Mouse (Mus musculus) liver, adult 2 months (tissue): ENCODE results near the gene Krt16. TPM values are rescaled to one million over a fixed set of nuclear protein-coding genes. Genes with fewer than 3 reads are reported as not detected.

Experiments
- DNase-seq: peaks from one replicate; pipeline ENCODE4 v3.0.0-alpha.2; 2011; ENCODE audit warnings: low read depth, low spot score; ENCODE audit errors: extremely low read depth
- H3K27ac ChIP-seq: fragments of 200-500 bp; replicated peaks from 2 replicates; pipeline ENCODE4 v1.5.1; 2012; ENCODE audit warnings: low read depth, mild to moderate bottlenecking, control low read depth, inconsistent platforms, low read length; ENCODE audit not compliant: insufficient read depth
- H3K27me3 ChIP-seq: fragments of 200-500 bp; 2 replicates; pipeline ENCODE4 v1.6.1; 2012; ENCODE audit warnings: mild to moderate bottlenecking, moderate library complexity, low read length, inconsistent platforms; ENCODE audit not compliant: control insufficient read depth, insufficient read depth
- H3K36me3 ChIP-seq: fragments of 200-500 bp; 2 replicates; pipeline ENCODE4 v1.6.1; 2012; ENCODE audit warnings: low read length, inconsistent platforms; ENCODE audit not compliant: control insufficient read depth, insufficient read depth
- H3K4me1 ChIP-seq: fragments of 200-500 bp; 2 replicates; pipeline ENCODE4 v1.6.1; 2011; ENCODE audit warnings: low read length; ENCODE audit not compliant: control insufficient read depth, insufficient read depth
- H3K4me3 ChIP-seq: fragments of 200-500 bp; 2 replicates; pipeline ENCODE4 v1.5.1; 2011; ENCODE audit warnings: low read depth, mild to moderate bottlenecking, control low read depth, low read length, moderate library complexity; ENCODE audit not compliant: insufficient read depth
- H3K79me2 ChIP-seq: fragments of 200-500 bp; 2 replicates; pipeline ENCODE4 v1.6.1; 2012; ENCODE audit warnings: inconsistent platforms, mild to moderate bottlenecking, low read length, moderate library complexity; ENCODE audit not compliant: control insufficient read depth, insufficient read depth
- H3K9ac ChIP-seq: fragments of 200-500 bp; 2 replicates; pipeline ENCODE4 v1.6.1; 2012; ENCODE audit warnings: low read depth, mild to moderate bottlenecking, control low read depth, inconsistent platforms, low read length
- CTCF ChIP-seq: fragments of 200-500 bp; IDR thresholded peaks from 2 replicates; pipeline ENCODE4 v1.5.1; 2011; ENCODE audit warnings: low read depth, low read length, control low read depth
- POLR2A ChIP-seq: fragments of 200-500 bp; IDR thresholded peaks from 2 replicates; pipeline ENCODE4 v1.6.1; 2011; ENCODE audit warnings: low read length, control low read depth; ENCODE audit not compliant: insufficient read depth; ENCODE audit errors: extremely low read depth
- WGBS: fragments of 180-500 bp; shearing (Covaris S2); methylation state at CpG from one replicate; pipeline ENCODE4 v1.1.7; 2018; 5-methylcytosine and 5-hydroxymethylcytosine counted together
- polyA plus RNA-seq: library from polyadenylated mRNA; depleted of rRNA; stranded (reverse); fragments of >200 nt; gene quantifications from 2 replicates; pipeline ENCODE4 v1.2.3, GENCODE M21; 2012; rRNA removed
- total RNA-seq: library from RNA; depleted of rRNA; stranded (reverse); fragments of >200 nt; gene quantifications from 2 replicates; pipeline ENCODE4 v1.2.3, GENCODE M21; 2014; rRNA removed

Gene Krt16
- total and polyA plus RNA-seq, 2 experiments = not detected

- no peak for TF ChIP-seq POLR2A
- TF ChIP-seq CTCF = peak; percentile 28; the same call in 1 of the 2 replicates
- 42% methylated on average over 8 of the region's 8 CpGs for WGBS
- no peaks in the 10 kb centered on the region for H3K36me3 ChIP-seq
Measured at GRCm38 (mm10) chr11:100200104-100200820, 48.4 kb downstream of the Krt16 start.

DNA sequence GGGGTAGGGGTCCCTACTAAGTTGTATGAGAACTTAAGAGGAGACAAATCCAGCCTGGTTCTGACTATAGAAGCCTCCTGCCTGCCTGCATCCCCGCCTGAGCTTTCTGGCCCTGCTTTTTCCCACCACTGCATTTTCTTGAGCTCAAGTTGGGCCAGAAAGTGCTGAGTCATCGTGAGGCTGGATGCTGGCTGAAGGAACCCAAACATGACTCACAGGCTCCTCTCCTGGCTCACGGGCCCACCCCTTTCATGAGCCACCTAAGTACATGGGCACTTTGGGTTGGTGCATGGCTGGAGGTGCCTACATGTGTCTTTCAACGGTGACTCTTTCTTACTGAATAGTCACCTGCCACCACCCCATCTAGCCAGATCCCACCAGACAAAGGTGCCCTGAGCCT, 50.0 kb downstream of the Krt16 start:
- 72% methylated on average over 4 of the region's 4 CpGs for WGBS
- no peak overlapping the region for H3K4me3 ChIP-seq
- H3K9ac ChIP-seq = no peak overlapping the region
- no peaks in the 10 kb centered on the region for H3K27me3 ChIP-seq
- no peaks in the 10 kb centered on the region for H3K4me1 ChIP-seq
- no peak overlapping the region for H3K27ac ChIP-seq
- no peaks in the 10 kb centered on the region for H3K36me3 ChIP-seq
- TF ChIP-seq CTCF = no peak
- TF ChIP-seq POLR2A = no peak
- no peaks in the 10 kb centered on the region for H3K79me2 ChIP-seq
- no peak for DNase-seq

More at GRCm38 (mm10) chr11:100200104-100200820, 48.4 kb downstream of the Krt16 start:
- Histone ChIP-seq H3K4me1 (no peaks in the 10 kb centered on the region), H3K9ac (no peak overlapping the region), H3K27me3 (no peaks in the 10 kb centered on the region), H3K27ac (no peak overlapping the region), H3K4me3 (no peak overlapping the region), H3K79me2 (no peaks in the 10 kb centered on the region)
- no peak for DNase-seq

Other genes starting within 250 kb of the Krt16 start
- gene Krt33a, start 232.7 kb downstream of the Krt16 start, total RNA-seq = not detected in 2 replicates
- not detected in 2 replicates for gene Krt33a, start 232.7 kb downstream of the Krt16 start, polyA plus RNA-seq
- not detected in 2 replicates for gene Krt33b, start 219.0 kb downstream of the Krt16 start, total RNA-seq
- not detected in 2 replicates for gene Krt33b, start 219.0 kb downstream of the Krt16 start, polyA plus RNA-seq
- gene Krt34, start 207.3 kb downstream of the Krt16 start, total RNA-seq = not detected in 2 replicates
- gene Krt34, start 207.3 kb downstream of the Krt16 start, polyA plus RNA-seq = not detected in 2 replicates
- gene Krt31, start 198.4 kb downstream of the Krt16 start, total RNA-seq = not detected in 2 replicates
- gene Krt31, start 198.4 kb downstream of the Krt16 start, polyA plus RNA-seq = not detected in 2 replicates
- not detected in 2 replicates for gene Krt32, start 160.7 kb downstream of the Krt16 start, total RNA-seq
- not detected in 2 replicates for gene Krt32, start 160.7 kb downstream of the Krt16 start, polyA plus RNA-seq
- not detected in 2 replicates for gene Krt35, start 152.7 kb downstream of the Krt16 start, total RNA-seq
- not detected in 2 replicates for gene Krt35, start 152.7 kb downstream of the Krt16 start, polyA plus RNA-seq
- gene Krt36, start 143.3 kb downstream of the Krt16 start, total RNA-seq = not detected in 2 replicates
- gene Krt36, start 143.3 kb downstream of the Krt16 start, polyA plus RNA-seq = not detected in 2 replicates
- gene Krt13, start 127.3 kb downstream of the Krt16 start, total RNA-seq = not detected in 2 replicates
- gene Krt13, start 127.3 kb downstream of the Krt16 start, polyA plus RNA-seq = 0.54 TPM in 1 of 2 replicates, not detected in the other
- gene Krt15, start 113.0 kb downstream of the Krt16 start, total RNA-seq = not detected in 2 replicates
- not detected in 2 replicates for gene Krt15, start 113.0 kb downstream of the Krt16 start, polyA plus RNA-seq
- gene Krt19, start 100.2 kb downstream of the Krt16 start, total RNA-seq = 2.8 and 4.5 TPM in 2 replicates
- gene Krt19, start 100.2 kb downstream of the Krt16 start, polyA plus RNA-seq = 2.4 and 2.6 TPM in 2 replicates
- not detected in 2 replicates for gene Krt9, start 55.7 kb downstream of the Krt16 start, total RNA-seq
- gene Krt9, start 55.7 kb downstream of the Krt16 start, polyA plus RNA-seq = not detected in 2 replicates
- gene Krt14, start 41.4 kb downstream of the Krt16 start, total RNA-seq = not detected in 2 replicates
- not detected in 2 replicates for gene Krt14, start 41.4 kb downstream of the Krt16 start, polyA plus RNA-seq
- gene Krt17, start 12.1 kb upstream of the Krt16 start, total RNA-seq = not detected in 2 replicates
- not detected in 2 replicates for gene Krt17, start 12.1 kb upstream of the Krt16 start, polyA plus RNA-seq
- gene Krt42, start 21.0 kb upstream of the Krt16 start, total RNA-seq = not detected in 2 replicates
- gene Krt42, start 21.0 kb upstream of the Krt16 start, polyA plus RNA-seq = not detected in 2 replicates
- 145 and 210 TPM in 2 replicates for gene Eif1, start 71.0 kb upstream of the Krt16 start, total RNA-seq
- 86.6 and 104 TPM in 2 replicates for gene Eif1, start 71.0 kb upstream of the Krt16 start, polyA plus RNA-seq
- not detected in 2 replicates for gene Gast, start 85.5 kb upstream of the Krt16 start, total RNA-seq
- gene Gast, start 85.5 kb upstream of the Krt16 start, polyA plus RNA-seq = not detected in 2 replicates
- 0.65 and 1.3 TPM in 2 replicates for gene Hap1, start 107.2 kb upstream of the Krt16 start, total RNA-seq
- 0.40 and 1.2 TPM in 2 replicates for gene Hap1, start 107.2 kb upstream of the Krt16 start, polyA plus RNA-seq
- 18.3 and 27.5 TPM in 2 replicates for gene Jup, start 148.9 kb upstream of the Krt16 start, total RNA-seq
- gene Jup, start 148.9 kb upstream of the Krt16 start, polyA plus RNA-seq = 69.5 and 86.0 TPM in 2 replicates
- 1.2 and 1.5 TPM in 2 replicates for gene P3h4, start 165.9 kb upstream of the Krt16 start, total RNA-seq
- 0.81 and 1.2 TPM in 2 replicates for gene P3h4, start 165.9 kb upstream of the Krt16 start, polyA plus RNA-seq
- 0.74 and 1.1 TPM in 2 replicates for gene Fkbp10, start 166.8 kb upstream of the Krt16 start, total RNA-seq
- gene Fkbp10, start 166.8 kb upstream of the Krt16 start, polyA plus RNA-seq = 1.7 and 1.9 TPM in 2 replicates
- gene Nt5c3b, start 192.9 kb upstream of the Krt16 start, total RNA-seq = 4.4 and 5.2 TPM in 2 replicates
- 3.9 and 4.8 TPM in 2 replicates for gene Nt5c3b, start 192.9 kb upstream of the Krt16 start, polyA plus RNA-seq
- 0.18 TPM in 1 of 2 replicates, not detected in the other for gene Klhl10, start 193.0 kb upstream of the Krt16 start, total RNA-seq
- 0.05 TPM in 1 of 2 replicates, not detected in the other for gene Klhl10, start 193.0 kb upstream of the Krt16 start, polyA plus RNA-seq
- gene Klhl11, start 223.8 kb upstream of the Krt16 start, total RNA-seq = 6.9 and 7.6 TPM in 2 replicates
- gene Klhl11, start 223.8 kb upstream of the Krt16 start, polyA plus RNA-seq = 1.1 and 1.6 TPM in 2 replicates